Mouse (Mus musculus) limb, embryonic 10.5 days (tissue): Measurements from ENCODE around the gene Serpinb6a. TPM values are rescaled to one million over a fixed set of nuclear protein-coding genes. Genes with fewer than 3 reads are reported as not detected.
A peak's percentile ranks its signal among the peaks of the same experiment; 100 is the strongest.

Source experiments
- DNase-seq: peaks from one replicate; pipeline ENCODE4 v3.0.0-alpha.2; 2017; ENCODE audit warnings: low spot score
- H3K27ac ChIP-seq: fragments of 300-500 bp; sonication (generic); 2 replicates; pipeline ENCODE4 v1.5.1; 2016; ENCODE audit warnings: mild to moderate bottlenecking
- H3K27me3 ChIP-seq: fragments of 300-500 bp; sonication (generic); 2 replicates; pipeline ENCODE4 v1.6.1; 2016; ENCODE audit warnings: low read depth, mild to moderate bottlenecking; ENCODE audit not compliant: poor library complexity, severe bottlenecking
- H3K36me3 ChIP-seq: fragments of 300-500 bp; sonication (generic); 2 replicates; pipeline ENCODE4 v1.6.1; 2016; ENCODE audit warnings: mild to moderate bottlenecking, moderate library complexity
- H3K4me1 ChIP-seq: fragments of 300-500 bp; sonication (generic); 2 replicates; pipeline ENCODE4 v1.6.1; 2016
- H3K4me3 ChIP-seq: fragments of 300-500 bp; sonication (generic); 2 replicates; pipeline ENCODE4 v1.5.1; 2016; ENCODE audit warnings: mild to moderate bottlenecking, moderate library complexity
- H3K9me3 ChIP-seq: fragments of 300-500 bp; sonication (generic); replicated peaks from 2 replicates; pipeline ENCODE4 v1.6.1; 2016; ENCODE audit warnings: mild to moderate bottlenecking
- WGBS: fragments of 180-500 bp; shearing (Covaris S2); methylation state at CpG from one replicate; pipeline ENCODE4 v1.1.7; 2016; 5-methylcytosine and 5-hydroxymethylcytosine counted together
- polyA plus RNA-seq: library from polyadenylated mRNA; unstranded; fragments of >200 nt; fragmentation: Nextera tagmentation; extraction: Ambion mirVana; gene quantifications from 2 replicates; pipeline ENCODE4 v1.2.1, GENCODE M21; 2016

Serpinb6a gene
- 26.4 and 35.7 TPM in 2 replicates for polyA plus RNA-seq

GRCm38 (mm10) chr13:34002058-34003006 lies at the start of gene Serpinb6a, which contains the start of gene Ripk1:
TSS of gene Serpinb6a (minus strand) at chr13:34002794.
TSS of gene Ripk1 (plus strand) at chr13:34002363.
- Histone ChIP-seq H3K27ac (peak within 1 kb of the TSS; percentile 93), H3K4me1 (peaks cover 10% of the 10 kb centered on the region), H3K9me3 (no peaks in the 10 kb centered on the region), H3K27me3 (no peaks in the 10 kb centered on the region), H3K4me3 (peak within 1 kb of the TSS; percentile 89), H3K36me3 (no peaks in the 10 kb centered on the region)
- WGBS, result under 1% methylated on average over 91 of the region's 92 CpGs
- peak; percentile 92 for DNase-seq

GRCm38 (mm10) chr13:34051692-34052091 lies 49.1 kb upstream of the Serpinb6a start:
- 90% methylated on average over 3 of the region's 3 CpGs for WGBS
- H3K36me3 ChIP-seq, result peaks cover 26% of the 10 kb centered on the region
- H3K27ac ChIP-seq, result no peak overlapping the region
- no peak overlapping the region for H3K4me3 ChIP-seq
- DNase-seq, result no peak
- H3K4me1 ChIP-seq, result no peaks in the 10 kb centered on the region
- no peaks in the 10 kb centered on the region for H3K27me3 ChIP-seq
- no peaks in the 10 kb centered on the region for H3K9me3 ChIP-seq

- DNase-seq, result no peak
- Histone ChIP-seq H3K4me3 (no peak overlapping the region), H3K27ac (no peak overlapping the region), H3K27me3 (no peaks in the 10 kb centered on the region), H3K9me3 (no peaks in the 10 kb centered on the region), H3K4me1 (no peaks in the 10 kb centered on the region), H3K36me3 (peaks cover 16% of the 10 kb centered on the region)
- WGBS, result 95% methylated on average over 8 of the region's 8 CpGs
Measured at GRCm38 (mm10) chr13:34050479-34050878, 47.9 kb upstream of the Serpinb6a start.

- Histone ChIP-seq H3K9me3 (no peaks in the 10 kb centered on the region), H3K4me3 (no peak overlapping the region), H3K27ac (no peak overlapping the region), H3K4me1 (peaks cover 3% of the 10 kb centered on the region; the same call in 1 of the 2 replicates), H3K36me3 (peaks cover 12% of the 10 kb centered on the region), H3K27me3 (no peaks in the 10 kb centered on the region)
- DNase-seq, result no peak
- 89% methylated on average over 3 of the region's 3 CpGs for WGBS
Measured at GRCm38 (mm10) chr13:34047526-34047925, 44.9 kb upstream of the Serpinb6a start.

GRCm38 (mm10) chr13:34046421-34047012 lies 43.9 kb upstream of the Serpinb6a start:
- H3K36me3 ChIP-seq, result peaks cover 12% of the 10 kb centered on the region
- no peaks in the 10 kb centered on the region for H3K9me3 ChIP-seq
- DNase-seq, result peak; percentile 60
- H3K4me1 ChIP-seq, result peaks cover 3% of the 10 kb centered on the region; the same call in 1 of the 2 replicates
- 44% methylated on average over 11 of the region's 11 CpGs for WGBS
- H3K27ac ChIP-seq, result no peak overlapping the region
- H3K27me3 ChIP-seq, result no peaks in the 10 kb centered on the region
- no peak overlapping the region for H3K4me3 ChIP-seq

- 70% methylated on average over 5 of the region's 5 CpGs for whole genome bisulfite sequencing
- DNase-seq, result no peak
- H3K9me3 ChIP-seq, result no peaks in the 10 kb centered on the region
- no peak overlapping the region for H3K4me3 ChIP-seq
- peaks cover 12% of the 10 kb centered on the region for H3K36me3 ChIP-seq
- H3K27me3 ChIP-seq, result no peaks in the 10 kb centered on the region
- H3K27ac ChIP-seq, result no peak overlapping the region
- peaks cover 3% of the 10 kb centered on the region; the same call in 1 of the 2 replicates for H3K4me1 ChIP-seq
Measured at GRCm38 (mm10) chr13:34045511-34046249, 43.1 kb upstream of the Serpinb6a start.

- no peak overlapping the region for H3K4me3 ChIP-seq
- 77% methylated on average over 7 of the region's 7 CpGs for WGBS
- DNase-seq, result no peak
- peaks cover 9% of the 10 kb centered on the region for H3K36me3 ChIP-seq
- H3K27me3 ChIP-seq, result no peaks in the 10 kb centered on the region
- peaks cover 7% of the 10 kb centered on the region; the same call in 1 of the 2 replicates for H3K4me1 ChIP-seq
- no peaks in the 10 kb centered on the region for H3K9me3 ChIP-seq
- H3K27ac ChIP-seq, result no peak overlapping the region
Measured at GRCm38 (mm10) chr13:34043716-34044393, 41.3 kb upstream of the Serpinb6a start.

- no peak overlapping the region for H3K27ac ChIP-seq
- WGBS, result 87% methylated on average over 3 of the region's 3 CpGs
- no peak for DNase-seq
Measured at GRCm38 (mm10) chr13:34040091-34040490, 37.5 kb upstream of the Serpinb6a start.

GRCm38 (mm10) chr13:34038901-34039341 lies 36.3 kb upstream of the Serpinb6a start:
- H3K4me3 ChIP-seq, result peak overlapping the region; percentile 79
- DNase-seq, result no peak
- H3K36me3 ChIP-seq, result peaks cover 2% of the 10 kb centered on the region; the same call in 1 of the 2 replicates
- no peaks in the 10 kb centered on the region for H3K9me3 ChIP-seq
- H3K27ac ChIP-seq, result no peak overlapping the region
- H3K4me1 ChIP-seq, result peaks cover 20% of the 10 kb centered on the region
- H3K27me3 ChIP-seq, result no peaks in the 10 kb centered on the region
- WGBS, result 50% methylated on average over 8 of the region's 8 CpGs

More at GRCm38 (mm10) chr13:34040091-34040490, 37.5 kb upstream of the Serpinb6a start:
- H3K9me3 ChIP-seq, result no peaks in the 10 kb centered on the region
- H3K4me3 ChIP-seq, result no peak overlapping the region
- no peaks in the 10 kb centered on the region for H3K27me3 ChIP-seq
- H3K4me1 ChIP-seq, result peaks cover 23% of the 10 kb centered on the region
- no peaks in the 10 kb centered on the region for H3K36me3 ChIP-seq

- H3K4me1 ChIP-seq, result peaks cover 20% of the 10 kb centered on the region
- H3K27me3 ChIP-seq, result no peaks in the 10 kb centered on the region
- peak overlapping the region; percentile 79 for H3K4me3 ChIP-seq
- peaks cover 8% of the 10 kb centered on the region for H3K36me3 ChIP-seq
- H3K27ac ChIP-seq, result peak overlapping the region; percentile 97
- 53% methylated on average over 5 of the region's 5 CpGs for WGBS
- no peak for DNase-seq
- no peaks in the 10 kb centered on the region for H3K9me3 ChIP-seq
Measured at GRCm38 (mm10) chr13:34038056-34038432, 35.5 kb upstream of the Serpinb6a start.

- Histone ChIP-seq H3K4me3 (peak within 1 kb of the TSS; percentile 79), H3K27me3 (no peaks in the 10 kb centered on the region), H3K4me1 (peaks cover 20% of the 10 kb centered on the region), H3K36me3 (peaks cover 11% of the 10 kb centered on the region), H3K9me3 (no peaks in the 10 kb centered on the region), H3K27ac (peak within 1 kb of the TSS; percentile 97)
- under 1% methylated on average over 37 of the region's 37 CpGs for WGBS
- peak; percentile 93 for DNase-seq
Measured at GRCm38 (mm10) chr13:34037172-34038055, 34.8 kb upstream of the Serpinb6a start, which contains the start of gene Bphl. TSS of gene Bphl (plus strand) at chr13:34037597.
